Mouse (Mus musculus) adrenal gland, adult 18-20 months (tissue): ENCODE data around the gene Tmem160. TPM values are rescaled to one million over a fixed set of nuclear protein-coding genes. Genes with fewer than 3 reads are reported as not detected.

Experiments used
- DNase-seq, 2 experiments: peaks; one replicate each; pipeline ENCODE4 v3.0.0; 2021 to 2022; ENCODE audit warnings: low spot score in 2 of 2
- long read RNA-seq, 2 experiments: library from polyadenylated mRNA; stranded (forward); transcript quantifications; one replicate each; pipeline ENCODE4 v2.0.0; 2021
- total RNA-seq, 2 experiments: library from RNA; stranded (reverse); gene quantifications; 1 replicate in 1 of 2; 2 replicates in 1 of 2; pipeline ENCODE4 v1.2.3; 2021

Tmem160 gene
- 10 to 100 TPM; 60.1 to 61.7 TPM for total RNA-seq
- long read RNA-seq, experiment 1, transcript Tmem160-201 (3 exons, 815 nt) = major isoform, 18 of 23 reads
- long read RNA-seq, experiment 1, partial matches to known transcripts = 5 of 23 reads
- long read RNA-seq, experiment 1, other reads (novel, unspliced or antisense) = 0 of 23 reads
- long read RNA-seq, experiment 2, transcript Tmem160-201 (3 exons, 815 nt) = major isoform, 87 of 123 reads
- long read RNA-seq, experiment 2, partial matches to known transcripts = 34 of 123 reads
- long read RNA-seq, experiment 2, other reads (novel, unspliced or antisense) = 0 of 123 reads

- DNase-seq = peak; percentile 75
Observed at GRCm38 (mm10) chr7:16452587-16453073, at the start of gene Tmem160. Tmem160 (plus strand) TSS chr7:16452779.

GRCm38 (mm10) chr7:16402968-16403948 lies 49.3 kb upstream of the Tmem160 start:
- DNase-seq = peak in 1 of 2 experiments; percentile 32

- no peak for DNase-seq
Observed at GRCm38 (mm10) chr7:16404315-16405072, 48.1 kb upstream of the Tmem160 start.

GRCm38 (mm10) chr7:16405073-16405455 lies 47.5 kb upstream of the Tmem160 start:
- DNase-seq = peak; percentile 36 to 37

GRCm38 (mm10) chr7:16405516-16406351 lies 46.8 kb upstream of the Tmem160 start:
- peak; percentile 40 to 42 for DNase-seq

GRCm38 (mm10) chr7:16406978-16407377 lies 45.6 kb upstream of the Tmem160 start:
- no peak for DNase-seq

- DNase-seq = no peak
Observed at GRCm38 (mm10) chr7:16411100-16411499, 41.5 kb upstream of the Tmem160 start.

GRCm38 (mm10) chr7:16412220-16412896 lies 40.2 kb upstream of the Tmem160 start:
- no peak for DNase-seq

GRCm38 (mm10) chr7:16412930-16413329 lies 39.6 kb upstream of the Tmem160 start:
- no peak for DNase-seq

GRCm38 (mm10) chr7:16415426-16415825 lies 37.2 kb upstream of the Tmem160 start:
- DNase-seq = no peak

GRCm38 (mm10) chr7:16417141-16417771 lies 35.3 kb upstream of the Tmem160 start:
- no peak for DNase-seq

- no peak for DNase-seq
Observed at GRCm38 (mm10) chr7:16418713-16419112, 33.9 kb upstream of the Tmem160 start.

GRCm38 (mm10) chr7:16420493-16421118 lies 32.0 kb upstream of the Tmem160 start:
- DNase-seq = no peak

GRCm38 (mm10) chr7:16422222-16422856 lies 30.2 kb upstream of the Tmem160 start:
- DNase-seq = no peak

- no peak for DNase-seq
Observed at GRCm38 (mm10) chr7:16423731-16424130, 28.8 kb upstream of the Tmem160 start.

- DNase-seq = no peak
Observed at GRCm38 (mm10) chr7:16425721-16426120, 26.9 kb upstream of the Tmem160 start.

GRCm38 (mm10) chr7:16426129-16426729 lies 26.4 kb upstream of the Tmem160 start:
- DNase-seq = peak; percentile 76 to 88
